Mouse (Mus musculus): ENCODE data around the gene Snrnp25.

Gene Snrnp25

GRCm38 (mm10) chr11:32244064-32244463 lies 38.8 kb downstream of the Snrnp25 start:
- DNase-seq (ENCODE audit: low read depth, low spot score), result no peak

- no peak for DNase-seq (ENCODE audit: low read depth, low spot score)
Measured at GRCm38 (mm10) chr11:32244617-32245016, 39.4 kb downstream of the Snrnp25 start.

- no peak for DNase-seq (ENCODE audit: low read depth, low spot score)
Measured at GRCm38 (mm10) chr11:32245614-32246013, 40.4 kb downstream of the Snrnp25 start.

GRCm38 (mm10) chr11:32247068-32247467 lies 41.9 kb downstream of the Snrnp25 start:
- DNase-seq (ENCODE audit: low read depth, low spot score), result no peak

GRCm38 (mm10) chr11:32248350-32248749 lies 43.1 kb downstream of the Snrnp25 start:
- no peak for DNase-seq (ENCODE audit: low read depth, low spot score)

GRCm38 (mm10) chr11:32250880-32251763 lies 45.9 kb downstream of the Snrnp25 start:
- peak; percentile 19 for DNase-seq (ENCODE audit: low read depth, low spot score)

GRCm38 (mm10) chr11:32253121-32253520 lies 47.9 kb downstream of the Snrnp25 start:
- DNase-seq (ENCODE audit: low read depth, low spot score), result no peak

GRCm38 (mm10) chr11:32256146-32256545 lies 50.9 kb downstream of the Snrnp25 start:
- no peak for DNase-seq (ENCODE audit: low read depth, low spot score)

- DNase-seq (ENCODE audit: low read depth, low spot score), result no peak
Measured at GRCm38 (mm10) chr11:32256566-32256965, 51.4 kb downstream of the Snrnp25 start.
